Mouse (Mus musculus) right cerebral cortex, postnatal 10 days (tissue): ENCODE results near the gene Hspa1l.
A peak's percentile ranks its signal among the peaks of the same experiment; 100 is the strongest.
"Not testable (repeated sequence)": the region's sequence is repeated elsewhere in the genome, so short reads cannot be mapped to it uniquely, and the experiment has no call there.

Experiments used
- DNase-seq, 2 experiments: peaks; one replicate each; pipeline ENCODE4 v3.0.0; 2021; ENCODE audit warnings: low spot score in 2 of 2

Hspa1l gene

DNA sequence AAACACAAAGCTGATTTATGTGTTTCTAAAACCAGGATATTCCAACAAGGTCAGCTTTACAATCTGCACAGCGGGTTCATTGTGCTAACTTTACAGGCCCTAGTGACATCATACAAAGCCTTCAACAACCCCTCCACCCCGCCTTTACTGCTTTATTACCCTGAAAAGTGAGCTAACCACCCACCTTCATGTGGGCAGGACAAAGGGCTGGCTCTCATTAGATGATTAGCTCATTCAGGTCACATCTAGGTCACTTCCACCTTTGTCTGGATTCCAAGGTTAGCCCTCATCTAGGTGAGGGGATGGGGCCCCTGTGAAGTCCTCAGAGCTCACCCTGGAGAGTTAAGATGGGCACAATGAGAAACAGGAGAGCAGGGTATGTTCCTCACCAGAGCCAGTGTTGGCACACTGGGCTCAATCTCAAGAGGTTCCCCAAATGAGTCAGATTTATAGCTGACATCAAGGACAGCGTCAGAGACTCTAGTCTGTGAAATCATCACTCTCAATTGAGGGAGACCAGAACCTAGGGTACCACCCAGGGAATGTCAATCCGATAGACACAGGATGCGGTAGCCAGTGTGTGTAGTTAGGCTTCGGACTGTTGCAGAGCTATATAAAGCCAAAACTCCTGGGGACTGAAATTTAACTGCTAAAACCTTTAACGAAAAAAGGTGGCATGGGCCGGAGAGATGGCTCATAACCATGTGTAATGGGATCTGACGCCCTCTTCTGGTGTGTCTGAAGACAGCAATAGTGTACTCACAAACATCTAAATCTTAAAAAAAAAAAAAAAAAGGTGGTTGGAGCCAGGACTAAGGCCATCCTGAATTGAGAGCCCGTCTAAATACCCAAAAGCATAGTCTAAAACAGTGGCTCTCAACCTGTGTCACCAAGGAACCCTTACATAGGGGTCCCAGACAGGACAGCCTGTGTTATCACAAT lies 21.7 kb upstream of the Hspa1l start:
- no peak for DNase-seq

DNA sequence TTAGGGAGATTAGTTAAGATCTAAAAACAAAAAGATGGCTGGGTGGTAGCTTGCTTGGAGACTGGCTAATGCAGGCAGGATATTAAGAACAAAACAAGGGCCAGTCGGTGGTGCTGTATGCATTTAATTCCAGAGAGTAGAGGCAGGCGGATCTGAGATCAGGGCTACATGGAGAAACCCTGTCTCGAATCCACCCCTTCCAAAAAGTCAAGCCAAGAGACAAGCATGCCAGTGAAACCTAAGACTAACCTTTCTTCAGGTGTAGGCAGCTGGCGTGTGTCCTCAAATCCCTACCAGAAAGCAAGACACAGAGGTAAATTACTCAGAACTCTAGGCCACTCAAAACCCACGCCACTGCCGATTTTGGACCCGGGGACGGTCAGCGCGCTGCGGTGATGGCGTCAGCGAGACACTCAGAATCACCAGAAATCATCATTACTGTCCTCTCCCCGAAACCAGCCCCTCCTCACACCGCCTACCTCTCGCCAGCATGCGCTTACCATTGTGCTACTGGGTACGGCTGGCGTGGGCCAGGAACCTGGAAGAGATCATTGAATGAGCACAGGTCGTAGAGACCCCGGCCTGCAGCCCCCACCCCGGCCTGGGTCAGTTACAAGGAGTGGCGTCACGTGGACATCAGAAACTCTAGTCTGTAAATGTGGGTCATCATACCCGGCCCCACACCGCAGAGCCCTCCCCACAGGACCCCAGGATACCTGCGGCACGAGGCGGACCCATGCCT lies 20.7 kb upstream of the Hspa1l start:
- DNase-seq = peak in 1 of 2 experiments; percentile 69

DNA sequence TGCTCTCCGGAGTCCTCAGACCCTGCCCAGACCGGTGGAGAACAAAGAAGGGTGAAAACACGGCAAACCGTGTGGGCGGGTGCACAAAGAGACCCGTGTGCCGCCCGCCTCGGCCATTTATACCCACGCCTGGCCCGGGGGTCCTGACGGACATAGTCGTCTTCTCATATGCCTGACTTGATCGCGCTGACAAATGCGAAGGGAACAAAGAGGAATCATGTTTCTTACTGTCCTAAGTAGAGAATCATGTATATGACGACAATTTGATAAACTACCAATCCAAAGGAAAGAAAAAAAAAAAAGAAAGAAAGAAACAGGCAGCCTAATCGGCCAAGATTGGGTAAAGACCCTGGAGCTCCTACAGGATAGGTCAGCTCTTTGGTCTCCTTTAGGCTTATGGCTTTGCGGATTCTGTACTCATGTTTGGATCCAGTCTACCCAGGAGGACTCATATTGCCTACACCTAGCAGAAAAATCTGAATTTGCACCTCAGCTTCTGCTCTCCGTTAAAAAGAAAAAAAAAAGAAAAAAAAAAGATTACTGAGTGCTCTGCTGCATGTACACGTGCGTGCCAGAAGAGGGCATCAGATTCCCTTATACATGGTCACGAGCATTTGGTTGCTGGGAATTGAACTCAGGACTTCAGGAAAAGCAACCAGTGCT lies 20.0 kb upstream of the Hspa1l start:
- DNase-seq = peak; percentile 90 to 91

DNA sequence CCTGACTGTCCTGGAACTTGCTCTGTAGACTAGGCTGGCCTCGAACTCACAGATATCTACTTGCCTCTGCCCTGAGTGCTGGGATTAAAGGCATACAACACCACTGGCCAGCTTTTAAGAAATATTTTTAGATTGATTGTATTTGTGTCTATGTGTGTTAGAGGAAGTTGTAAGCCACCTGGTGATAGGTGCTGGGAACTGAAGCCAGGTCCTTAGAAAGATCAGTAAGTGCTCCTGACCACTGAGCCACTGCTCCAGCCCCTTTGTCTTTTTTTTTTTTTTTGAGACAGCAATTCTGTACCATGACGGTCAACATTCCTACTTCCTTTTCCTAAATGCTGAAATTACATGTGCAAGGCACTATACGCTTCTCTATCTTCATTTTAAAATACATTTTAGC lies 19.2 kb upstream of the Hspa1l start:
- DNase-seq = no peak

DNA sequence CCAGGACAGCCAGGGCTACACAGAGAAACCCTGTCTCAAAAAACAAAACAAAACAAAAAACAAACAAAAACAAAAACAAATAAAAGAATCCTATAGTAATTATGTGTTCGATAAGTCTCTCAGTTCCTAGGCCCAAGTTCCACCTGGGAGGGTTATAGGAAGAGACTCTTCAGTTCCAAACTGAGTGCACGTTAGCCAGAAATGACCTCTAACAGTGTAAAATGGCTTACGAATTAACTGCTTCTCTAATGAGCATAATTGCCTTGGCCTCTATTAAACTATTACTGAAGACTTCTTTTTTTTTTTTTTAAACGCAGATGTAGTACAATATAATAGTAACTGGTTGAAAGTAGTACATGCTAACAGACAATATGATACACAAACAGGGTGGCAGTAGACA lies 18.6 kb upstream of the Hspa1l start:
- no peak for DNase-seq

DNA sequence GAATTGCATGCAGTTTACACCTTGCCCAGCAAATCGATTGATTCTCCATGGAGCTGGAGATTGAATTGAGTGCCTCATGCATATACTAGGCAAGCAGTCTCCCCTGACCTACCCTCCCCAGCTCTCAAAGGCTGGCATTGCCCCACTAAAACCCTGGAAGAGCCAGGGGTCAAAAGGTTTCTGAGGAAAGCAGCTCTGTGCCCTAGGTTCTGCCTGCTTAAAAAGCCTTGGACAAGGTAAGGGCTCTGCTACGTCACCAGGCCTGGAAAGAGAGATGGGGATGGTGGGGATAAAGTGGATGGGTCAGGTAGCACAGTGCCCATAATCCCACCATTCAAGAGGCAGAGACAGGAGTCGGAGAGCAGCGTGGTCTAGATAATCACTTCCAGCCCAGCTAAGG lies 17.7 kb upstream of the Hspa1l start:
- peak in 1 of 2 experiments; percentile 16 for DNase-seq

DNA sequence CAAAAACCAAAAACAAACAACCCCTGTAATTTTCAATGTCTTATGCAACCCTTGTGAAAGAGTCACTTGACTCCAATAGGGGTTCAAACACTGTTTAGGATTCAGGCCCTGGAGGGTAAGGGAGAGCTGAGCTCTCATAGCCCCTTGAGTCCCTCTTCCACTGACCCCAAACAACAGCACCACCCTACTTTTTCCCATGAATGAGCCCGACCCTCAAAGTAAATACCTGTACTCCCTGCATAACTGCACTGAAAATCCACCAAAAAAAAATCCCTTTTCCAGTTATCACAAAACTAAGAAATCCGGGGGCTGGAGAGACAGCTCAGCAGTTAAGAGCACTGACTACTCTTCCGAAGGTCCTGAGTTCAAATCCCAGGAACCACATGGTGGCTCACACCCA lies 16.6 kb upstream of the Hspa1l start:
- DNase-seq = no peak

DNA sequence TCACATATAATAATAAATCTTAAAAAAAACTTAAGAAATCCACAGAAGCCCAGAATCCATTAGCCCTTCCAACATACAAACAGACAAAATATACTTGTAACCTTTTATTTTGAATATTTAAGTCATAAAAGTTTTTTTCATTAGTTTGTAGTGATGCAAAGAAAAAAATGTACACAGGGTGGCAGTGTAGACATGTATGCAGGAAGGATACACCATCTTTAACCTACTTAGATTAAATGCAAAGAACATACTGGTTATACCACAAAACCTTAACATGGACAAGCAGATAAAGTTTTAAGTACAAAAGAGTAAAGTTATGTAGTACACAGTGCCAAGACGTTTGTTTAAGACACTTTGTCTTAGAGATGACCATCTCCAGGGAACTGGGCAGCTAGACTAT lies 16.2 kb upstream of the Hspa1l start:
- DNase-seq = no peak

DNA sequence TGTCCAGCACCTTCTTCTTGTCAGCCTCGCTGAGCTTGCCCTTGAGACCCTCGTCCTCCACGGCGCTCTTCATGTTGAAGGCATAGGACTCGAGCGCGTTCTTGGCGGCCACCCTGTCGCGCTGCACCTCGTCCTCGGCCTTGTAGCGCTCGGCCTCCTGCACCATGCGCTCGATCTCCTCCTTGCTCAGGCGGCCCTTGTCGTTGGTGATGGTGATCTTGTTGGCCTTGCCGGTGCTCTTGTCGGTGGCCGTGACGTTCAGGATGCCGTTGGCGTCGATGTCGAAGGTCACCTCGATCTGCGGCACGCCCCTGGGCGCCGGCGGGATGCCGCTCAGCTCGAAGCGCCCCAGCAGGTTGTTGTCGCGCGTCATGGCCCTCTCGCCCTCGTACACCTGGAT lies 15.2 kb upstream of the Hspa1l start:
- DNase-seq = not testable (repeated sequence)

DNA sequence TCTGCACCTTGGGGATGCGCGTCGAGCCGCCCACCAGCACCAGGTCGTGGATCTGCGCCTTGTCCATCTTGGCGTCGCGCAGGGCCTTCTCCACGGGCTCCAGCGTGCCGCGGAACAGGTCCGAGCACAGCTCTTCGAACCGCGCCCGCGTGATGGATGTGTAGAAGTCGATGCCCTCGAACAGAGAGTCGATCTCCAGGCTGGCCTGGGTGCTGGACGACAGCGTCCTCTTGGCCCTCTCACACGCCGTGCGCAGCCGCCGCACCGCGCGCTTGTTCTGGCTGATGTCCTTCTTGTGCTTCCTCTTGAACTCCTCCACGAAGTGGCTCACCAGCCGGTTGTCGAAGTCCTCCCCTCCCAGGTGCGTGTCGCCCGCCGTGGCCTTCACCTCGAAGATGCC lies 14.5 kb upstream of the Hspa1l start:
- DNase-seq = not testable (repeated sequence)

DNA sequence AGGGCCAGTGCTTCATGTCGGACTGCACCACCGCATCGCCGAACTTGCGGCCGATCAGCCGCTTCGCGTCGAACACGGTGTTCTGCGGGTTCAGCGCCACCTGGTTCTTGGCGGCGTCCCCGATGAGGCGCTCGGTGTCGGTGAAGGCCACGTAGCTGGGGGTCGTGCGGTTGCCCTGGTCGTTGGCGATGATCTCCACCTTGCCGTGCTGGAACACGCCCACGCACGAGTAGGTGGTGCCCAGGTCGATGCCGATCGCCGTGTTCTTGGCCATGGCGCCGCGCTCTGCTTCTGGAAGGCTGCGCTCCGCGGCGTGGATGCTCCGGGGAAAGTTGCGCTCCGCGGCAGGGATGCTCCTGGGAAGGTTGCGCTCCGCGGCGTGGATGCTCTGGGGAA lies 13.8 kb upstream of the Hspa1l start:
- not testable (repeated sequence) for DNase-seq

DNA sequence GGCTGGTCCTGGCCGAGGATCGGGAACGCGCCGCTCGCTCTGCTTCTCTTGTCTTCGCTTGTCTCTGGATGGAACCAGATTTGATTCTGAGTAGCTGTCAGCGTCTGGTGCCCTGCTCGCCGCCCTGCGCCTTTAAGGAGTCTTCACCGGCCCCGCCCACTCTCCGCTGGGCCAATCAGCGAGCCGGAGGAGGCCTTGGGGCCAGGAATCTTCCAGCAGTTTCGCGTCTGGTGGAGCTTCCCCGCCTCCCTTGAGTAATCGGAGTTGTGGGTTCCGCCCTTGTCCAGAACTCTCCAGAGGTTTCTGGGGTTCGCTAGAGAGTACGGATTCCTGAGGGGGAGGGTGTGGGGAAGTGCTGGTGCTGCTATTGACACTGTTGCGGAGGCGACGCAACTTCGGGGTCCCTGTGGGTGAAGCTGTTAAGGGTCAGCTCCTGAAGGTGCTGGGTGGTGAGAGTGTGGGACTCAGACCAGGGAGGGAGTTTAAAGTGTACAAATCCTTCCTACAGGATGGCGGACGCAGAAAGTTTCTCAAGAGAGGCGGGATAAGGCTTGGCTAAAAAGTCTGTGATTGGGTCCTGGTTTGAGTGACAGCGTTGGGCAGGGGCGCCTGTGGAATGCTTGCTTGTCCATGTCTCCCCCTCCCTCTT lies 13.2 kb upstream of the Hspa1l start, which contains the start of gene Hspa1b:
Gene Hspa1b, minus strand, starts transcription at position 109 of the 649 bp plus-strand sequence.
- DNase-seq = peak; percentile 80 to 85

DNA sequence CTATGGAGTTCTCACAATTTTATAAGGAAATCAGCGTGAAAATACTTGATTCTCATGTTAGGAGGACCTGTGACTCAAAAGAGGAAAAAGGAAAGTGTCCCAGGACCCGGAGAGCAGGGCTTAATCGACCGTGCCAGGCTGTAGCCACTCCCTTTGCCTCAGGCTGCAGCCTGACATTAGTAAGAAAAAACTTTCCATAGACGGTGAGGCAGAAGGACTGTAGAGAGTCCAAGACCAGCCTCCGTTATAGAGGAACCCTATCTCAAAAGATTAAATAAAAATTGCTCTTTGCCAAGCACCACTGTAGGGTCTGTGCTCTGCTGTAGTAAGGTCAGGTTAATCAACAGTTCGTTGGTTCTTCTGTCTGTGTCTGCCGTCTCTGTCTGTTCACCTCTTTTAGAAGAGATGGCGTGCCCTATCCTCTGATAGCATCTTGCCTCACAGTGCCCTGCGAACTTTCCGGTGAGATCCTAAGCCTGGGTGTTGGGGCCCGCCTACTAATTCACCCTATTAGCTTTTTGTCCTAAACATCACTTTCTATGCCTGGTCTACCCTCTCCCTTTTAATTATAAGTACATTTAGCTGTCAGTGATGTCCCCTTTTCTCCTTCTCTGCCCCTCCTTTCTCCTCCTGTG lies 12.5 kb upstream of the Hspa1l start:
- DNase-seq = no peak

DNA sequence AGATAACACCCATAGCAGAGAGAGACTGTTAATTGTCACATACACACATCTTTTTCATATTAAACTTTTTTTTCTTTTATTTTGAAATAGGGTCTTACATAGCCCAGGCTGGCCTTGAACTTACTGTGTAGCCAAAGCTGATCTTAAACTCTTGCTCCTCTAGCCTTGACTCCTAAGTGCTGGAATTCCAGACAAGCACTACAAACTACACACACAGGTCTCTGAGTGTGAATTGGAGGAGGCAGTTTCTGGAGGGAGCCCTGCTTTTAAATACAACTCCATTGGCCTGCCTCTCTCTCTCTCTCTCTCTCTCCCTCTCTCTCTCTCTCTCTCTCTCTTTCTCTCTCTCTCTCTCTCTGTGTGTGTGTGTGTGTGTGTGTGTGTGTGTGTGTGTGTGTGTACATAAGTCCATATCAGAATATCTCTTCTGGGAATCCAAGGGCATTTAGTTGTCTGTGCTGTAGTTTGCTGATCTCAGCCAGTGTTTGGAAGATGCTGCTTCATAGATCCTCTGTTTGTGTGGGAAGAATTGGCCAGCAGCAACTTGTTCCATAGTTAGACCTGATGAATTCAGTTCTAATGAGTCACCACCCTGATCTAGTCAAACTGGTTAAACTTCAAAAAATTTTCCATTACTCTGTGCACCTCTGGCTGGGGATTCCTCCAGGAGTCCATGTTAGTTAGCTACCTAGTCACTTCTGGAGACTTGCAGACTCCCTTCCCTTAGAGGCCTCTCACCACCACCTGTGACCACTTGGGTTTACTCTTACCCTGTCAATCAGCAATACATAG lies 11.6 kb upstream of the Hspa1l start:
- DNase-seq = no peak

DNA sequence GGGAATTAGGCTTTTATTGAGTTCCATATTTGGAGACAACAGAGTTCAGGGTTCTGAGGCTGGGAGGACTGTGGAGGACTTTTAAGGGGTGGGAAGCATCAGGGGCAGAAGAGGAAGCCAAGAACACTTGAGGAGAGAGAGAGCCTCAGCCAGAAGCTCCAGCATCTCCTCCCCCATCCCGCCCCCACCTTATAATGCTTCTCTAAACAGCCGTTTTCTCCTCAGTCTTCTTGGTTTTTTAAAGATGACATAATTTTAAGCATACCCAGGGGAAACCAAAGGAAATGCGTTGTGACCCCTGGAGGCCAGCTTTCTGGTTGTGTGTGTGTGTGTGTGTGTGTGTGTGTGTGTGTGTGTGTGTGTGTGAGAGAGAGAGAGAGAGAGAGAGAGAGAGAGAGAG lies 10.4 kb upstream of the Hspa1l start:
- no peak for DNase-seq

DNA sequence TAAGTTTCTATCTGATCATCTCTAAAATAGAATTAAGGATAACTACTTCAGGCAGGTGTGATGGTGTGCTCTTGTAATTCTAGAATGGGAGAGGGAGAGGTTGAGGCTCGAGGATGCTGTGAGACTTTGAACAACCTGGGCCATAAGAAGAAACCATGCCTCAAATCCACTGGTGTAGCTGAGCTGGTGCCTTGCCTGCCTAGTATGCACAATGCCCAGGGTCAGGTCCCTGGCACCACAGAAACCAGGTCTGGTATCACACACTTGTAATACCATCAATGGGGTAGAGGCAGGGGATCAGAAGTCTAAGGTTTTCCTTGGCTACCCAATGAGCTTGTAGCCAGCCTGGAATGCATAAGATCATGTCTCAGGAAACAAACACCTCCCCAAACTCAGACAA lies 9.7 kb upstream of the Hspa1l start:
- no peak for DNase-seq

DNA sequence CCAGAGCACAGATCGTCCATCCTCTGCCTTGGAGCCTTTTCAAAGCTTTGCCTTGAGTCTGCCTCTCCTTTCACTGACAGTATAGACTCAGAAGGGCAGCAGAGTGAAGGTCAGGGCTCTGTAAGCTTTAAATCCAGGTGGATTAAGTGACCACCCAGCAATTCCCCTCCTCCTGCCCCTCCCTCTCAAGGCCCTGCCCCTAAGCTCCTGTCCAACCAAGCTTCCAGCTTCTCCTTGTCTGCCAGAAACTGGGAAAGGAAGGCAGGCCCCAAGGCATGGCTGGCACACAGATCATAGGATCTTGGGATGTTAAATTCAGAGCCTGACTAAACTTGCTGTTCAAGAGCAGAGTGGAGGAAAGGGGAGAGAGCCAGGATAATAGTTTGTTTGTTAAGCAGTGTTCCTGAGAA lies 7.9 kb upstream of the Hspa1l start:
- no peak for DNase-seq

DNA sequence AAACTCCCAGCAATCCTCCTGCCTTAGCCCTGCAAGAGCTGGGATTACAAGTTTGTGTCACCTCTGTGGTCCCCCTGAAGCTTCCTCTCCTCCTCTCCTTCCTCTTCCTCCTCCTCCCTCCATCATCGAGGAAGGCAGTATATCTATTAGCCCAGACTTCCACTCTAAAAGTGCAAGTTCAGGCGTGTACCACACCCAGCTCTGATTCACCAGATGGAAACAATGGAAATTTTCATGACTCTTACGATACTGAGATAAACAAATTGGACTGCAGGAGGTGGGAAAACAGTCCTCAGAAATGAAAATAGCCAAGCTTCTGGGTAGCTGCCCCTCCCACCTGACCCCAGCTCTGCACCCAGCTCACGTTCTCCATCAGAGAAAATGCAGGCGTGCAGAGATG lies 6.9 kb upstream of the Hspa1l start:
- DNase-seq = no peak

DNA sequence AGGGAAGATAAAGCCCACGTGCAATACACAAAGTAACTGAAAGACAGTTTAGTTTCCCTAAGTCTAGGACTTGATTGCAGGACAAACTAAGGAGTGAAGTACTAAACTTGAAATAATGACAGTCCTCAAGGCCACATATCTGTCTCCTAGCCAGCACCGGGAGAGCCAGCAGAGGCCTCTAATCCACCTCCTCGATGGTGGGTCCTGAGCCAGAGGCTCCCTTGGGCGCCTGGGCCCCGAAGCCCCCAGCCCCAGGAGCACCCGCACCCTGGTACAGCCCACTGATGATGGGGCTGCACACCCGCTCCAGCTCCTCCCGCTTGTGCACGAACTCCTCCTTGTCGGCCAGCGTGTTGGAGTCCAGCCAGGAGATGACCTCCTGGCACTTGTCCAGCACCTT lies 2.7 kb upstream of the Hspa1l start, which contains the start of gene Gm20481:
Gene Gm20481, plus strand, starts transcription at position 91 of the 400 bp plus-strand sequence.
- DNase-seq = not testable (repeated sequence)

DNA sequence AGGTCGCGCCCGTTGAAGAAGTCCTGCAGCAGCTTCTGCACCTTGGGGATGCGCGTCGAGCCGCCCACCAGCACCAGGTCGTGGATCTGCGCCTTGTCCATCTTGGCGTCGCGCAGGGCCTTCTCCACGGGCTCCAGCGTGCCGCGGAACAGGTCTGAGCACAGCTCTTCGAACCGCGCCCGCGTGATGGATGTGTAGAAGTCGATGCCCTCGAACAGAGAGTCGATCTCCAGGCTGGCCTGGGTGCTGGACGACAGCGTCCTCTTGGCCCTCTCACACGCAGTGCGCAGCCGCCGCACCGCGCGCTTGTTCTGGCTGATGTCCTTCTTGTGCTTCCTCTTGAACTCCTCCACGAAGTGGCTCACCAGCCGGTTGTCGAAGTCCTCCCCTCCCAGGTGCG lies 1.7 kb upstream of the Hspa1l start:
- not testable (repeated sequence) for DNase-seq
